Mouse (Mus musculus): ENCODE data around the gene Hsd11b2.

- TF ChIP-seq CTCF (IDR thresholded peaks at IDR 0.05; ENCODE audit: borderline replicate concordance, insufficient read depth, low read depth, low read length) (no peak), POLR2A (IDR thresholded peaks at IDR 0.05; ENCODE audit: borderline replicate concordance, insufficient read depth, low read length) (no peak)
Measured at GRCm38 (mm10) chr8:105472983-105473382, 45.6 kb upstream of the Hsd11b2 start.

Data from cerebellum, adult 2 months (tissue).